ENCODE assay signal across 1 mouse cellular context in genomic region chr11:100626701-100627195, GRCm38 (mm10).
TF ChIP-seq lines count a peak whose summit lies in the region.

No protein-coding gene starts in this region.

TF ChIP-seq in CH12.LX, 34 proteins besides CTCF, POLR2A, EP300 and RAD21 (continued from another document):
- TF ChIP-seq SIN3A (IDR thresholded peaks at IDR 0.05; ENCODE audit: low read length) (peak; percentile 89), NRF1 (IDR thresholded peaks at IDR 0.05; ENCODE audit: low read depth, low read length) (no peak), GABPA (IDR thresholded peaks at IDR 0.05; ENCODE audit: insufficient replicate concordance, low read depth, low read length) (no peak), USF1 (IDR thresholded peaks at IDR 0.05; ENCODE audit: low read depth, low read length) (peak; percentile 91), MXI1 (IDR thresholded peaks at IDR 0.05; ENCODE audit: low read depth, low read length) (peak; percentile 77; the same call in 1 of the 2 replicates), MAZ (IDR thresholded peaks at IDR 0.05; ENCODE audit: low read depth, low read length) (no peak), ZKSCAN1 (IDR thresholded peaks at IDR 0.05; ENCODE audit: borderline replicate concordance, low read depth, low read length) (no peak), MAX (IDR thresholded peaks at IDR 0.05; ENCODE audit: low read length) (peak; percentile 92), RCOR1 (conservative IDR thresholded peaks at IDR 0.05; ENCODE audit: low read depth, low read length) (peak; percentile 84; the same call in 1 of the 2 replicates), ZMIZ1 (IDR thresholded peaks at IDR 0.05; ENCODE audit: low read depth, low read length) (peak; percentile 83), POLR2AphosphoS2 (IDR thresholded peaks at IDR 0.05; ENCODE audit: low read depth, low read length) (peak; percentile 78; the same call in 1 of the 2 replicates), KAT2A (IDR thresholded peaks at IDR 0.05; ENCODE audit: insufficient replicate concordance, low read length) (peak; percentile 82; the same call in 1 of the 2 replicates), IRF4 (IDR thresholded peaks at IDR 0.05; ENCODE audit: low read depth, low read length) (peak; percentile 96), MEF2A (IDR thresholded peaks at IDR 0.05; ENCODE audit: borderline replicate concordance, low read depth, low read length) (peak; percentile 67; the same call in 1 of the 2 replicates), ZC3H11A (IDR thresholded peaks at IDR 0.05; ENCODE audit: low read depth, low read length) (peak; percentile 36; the same call in 1 of the 2 replicates)
